Mouse (Mus musculus) heart, embryonic 11.5 days (tissue): ENCODE data around the gene Cela1. TPM values are rescaled to one million over a fixed set of nuclear protein-coding genes. Genes with fewer than 3 reads are reported as not detected.

Experiments
- ATAC-seq: fragments of 200-750 bp; cut with Nextera tagmentation; replicated peaks from 2 replicates; pipeline ENCODE4 v1.8.0; 2017; ENCODE audit warnings: moderate library complexity; ENCODE audit not compliant: insufficient number of reproducible peaks, low FRiP score, low TSS enrichment
- H3K27ac ChIP-seq: fragments of 300-500 bp; sonication (generic); 2 replicates; pipeline ENCODE4 v1.5.1; 2014; ENCODE audit warnings: mild to moderate bottlenecking, low read depth, low read length
- H3K27me3 ChIP-seq: fragments of 300-500 bp; sonication (generic); 2 replicates; pipeline ENCODE4 v1.6.1; 2014; ENCODE audit warnings: mild to moderate bottlenecking, low read length, mixed read lengths; ENCODE audit not compliant: control insufficient read depth, insufficient read depth
- H3K36me3 ChIP-seq: fragments of 300-500 bp; sonication (generic); 2 replicates; pipeline ENCODE4 v1.6.1; 2014; ENCODE audit warnings: mild to moderate bottlenecking, low read length, moderate library complexity, mixed read lengths; ENCODE audit not compliant: control insufficient read depth, insufficient read depth
- H3K4me1 ChIP-seq: fragments of 300-500 bp; sonication (generic); 2 replicates; pipeline ENCODE4 v1.6.1; 2014; ENCODE audit warnings: low read length; ENCODE audit not compliant: control insufficient read depth, insufficient read depth
- H3K4me2 ChIP-seq: fragments of 300-500 bp; sonication (generic); 2 replicates; pipeline ENCODE4 v1.6.1; 2014; ENCODE audit warnings: mild to moderate bottlenecking, moderate library complexity
- H3K4me3 ChIP-seq: fragments of 300-500 bp; sonication (generic); 2 replicates; pipeline ENCODE4 v1.5.1; 2014; ENCODE audit warnings: low read depth, low read length
- H3K9ac ChIP-seq: fragments of 300-500 bp; sonication (generic); 2 replicates; pipeline ENCODE4 v1.6.1; 2014; ENCODE audit warnings: mild to moderate bottlenecking, low read depth, low read length, moderate library complexity
- H3K9me3 ChIP-seq: fragments of 300-500 bp; sonication (generic); replicated peaks from 2 replicates; pipeline ENCODE4 v1.6.1; 2016; ENCODE audit warnings: low read length; ENCODE audit not compliant: control insufficient read depth
- WGBS: fragments of 180-500 bp; shearing (Covaris S2); extraction: QIAGEN DNeasy Blood & Tissue Kit; methylation state at CpG from one replicate; pipeline ENCODE4 v1.1.7; 2014; ENCODE audit not compliant: insufficient replicate concordance; 5-methylcytosine and 5-hydroxymethylcytosine counted together
- polyA plus RNA-seq: library from polyadenylated mRNA; unstranded; fragments of >200 nt; fragmentation: Nextera tagmentation; extraction: Ambion mirVana; gene quantifications from 2 replicates; pipeline ENCODE4 v1.2.1, GENCODE M21; 2014

Gene Cela1
- polyA plus RNA-seq, 1 experiment from 2014 or later: 1.6 TPM

GRCm38 (mm10) chr15:100635239-100635638 is 52.5 kb downstream of the Cela1 start:
- H3K27me3 ChIP-seq: peaks cover 31% of the 10 kb centered on the region
- H3K4me1 ChIP-seq: peaks cover 18% of the 10 kb centered on the region; the same call in 1 of the 2 replicates
- no peak overlapping the region for H3K9ac ChIP-seq
- peak overlapping the region; percentile 66; the same call in 1 of the 2 replicates for H3K4me3 ChIP-seq
- no peak for ATAC-seq
- H3K4me2 ChIP-seq: peak overlapping the region; percentile 96
- no peaks in the 10 kb centered on the region for H3K36me3 ChIP-seq
- no peaks in the 10 kb centered on the region for H3K9me3 ChIP-seq
- 8% methylated on average over 9 of the region's 9 CpGs for WGBS
- no peak overlapping the region for H3K27ac ChIP-seq

- Histone ChIP-seq H3K4me2 (no peak overlapping the region), H3K27me3 (peaks cover 31% of the 10 kb centered on the region), H3K9ac (no peak overlapping the region), H3K9me3 (no peaks in the 10 kb centered on the region), H3K36me3 (no peaks in the 10 kb centered on the region), H3K4me1 (peaks cover 15% of the 10 kb centered on the region), H3K4me3 (no peak overlapping the region), H3K27ac (no peak overlapping the region)
- no peak for ATAC-seq
- 72% methylated on average over 10 of the region's 10 CpGs for WGBS
These were observed 54.4 kb downstream of the Cela1 start for GRCm38 (mm10) chr15:100633341-100633740.

- H3K4me2 ChIP-seq: no peak overlapping the region
- WGBS: 57% methylated on average over 5 of the region's 5 CpGs
- H3K27ac ChIP-seq: no peak overlapping the region
- no peak overlapping the region for H3K9ac ChIP-seq
- H3K27me3 ChIP-seq: peaks cover 29% of the 10 kb centered on the region
- H3K4me1 ChIP-seq: peaks cover 21% of the 10 kb centered on the region
- no peak for ATAC-seq
- no peaks in the 10 kb centered on the region for H3K9me3 ChIP-seq
- H3K36me3 ChIP-seq: no peaks in the 10 kb centered on the region
- H3K4me3 ChIP-seq: no peak overlapping the region
These were observed 55.4 kb downstream of the Cela1 start for GRCm38 (mm10) chr15:100632323-100632722.

- WGBS: 75% methylated on average over 12 of the region's 12 CpGs
- Histone ChIP-seq H3K9ac (no peak overlapping the region), H3K27me3 (peaks cover 22% of the 10 kb centered on the region), H3K4me3 (no peak overlapping the region), H3K36me3 (no peaks in the 10 kb centered on the region), H3K4me2 (no peak overlapping the region), H3K9me3 (no peaks in the 10 kb centered on the region), H3K4me1 (peaks cover 14% of the 10 kb centered on the region), H3K27ac (no peak overlapping the region)
- ATAC-seq: no peak
These were observed 56.1 kb downstream of the Cela1 start for GRCm38 (mm10) chr15:100631454-100632170.

GRCm38 (mm10) chr15:100630126-100630525 is 57.6 kb downstream of the Cela1 start:
- Histone ChIP-seq H3K27ac (no peak overlapping the region), H3K9ac (no peak overlapping the region), H3K4me3 (no peak overlapping the region), H3K4me2 (no peak overlapping the region), H3K27me3 (peaks cover 9% of the 10 kb centered on the region), H3K36me3 (no peaks in the 10 kb centered on the region), H3K4me1 (peaks cover 7% of the 10 kb centered on the region), H3K9me3 (no peaks in the 10 kb centered on the region)
- WGBS: 72% methylated on average over 3 of the region's 3 CpGs
- ATAC-seq: no peak

GRCm38 (mm10) chr15:100628797-100629196 is 58.9 kb downstream of the Cela1 start:
- H3K4me2 ChIP-seq: no peak overlapping the region
- H3K4me3 ChIP-seq: no peak overlapping the region
- ATAC-seq: no peak
- H3K9ac ChIP-seq: no peak overlapping the region
- 45% methylated on average over 7 of the region's 7 CpGs for WGBS
- H3K4me1 ChIP-seq: peaks cover 7% of the 10 kb centered on the region
- 0 out of 2 replicates have a peak overlapping the region, but pooled peaks have one; percentile 35 for H3K27ac ChIP-seq
- H3K27me3 ChIP-seq: no peaks in the 10 kb centered on the region
- no peaks in the 10 kb centered on the region for H3K36me3 ChIP-seq
- no peaks in the 10 kb centered on the region for H3K9me3 ChIP-seq

GRCm38 (mm10) chr15:100627774-100628370 is 59.8 kb downstream of the Cela1 start:
- no peak for ATAC-seq
- Histone ChIP-seq H3K9me3 (no peaks in the 10 kb centered on the region), H3K27me3 (no peaks in the 10 kb centered on the region), H3K4me3 (no peak overlapping the region), H3K27ac (peak overlapping the region; percentile 32; the same call in 1 of the 2 replicates), H3K9ac (no peak overlapping the region), H3K36me3 (no peaks in the 10 kb centered on the region), H3K4me2 (peak overlapping the region; percentile 37), H3K4me1 (peaks cover 7% of the 10 kb centered on the region)
- WGBS: 8% methylated on average over 11 of the region's 11 CpGs

GRCm38 (mm10) chr15:100627287-100627686 is 60.4 kb downstream of the Cela1 start:
- Histone ChIP-seq H3K9me3 (no peaks in the 10 kb centered on the region), H3K27me3 (no peaks in the 10 kb centered on the region), H3K27ac (no peak overlapping the region), H3K9ac (no peak overlapping the region), H3K36me3 (no peaks in the 10 kb centered on the region), H3K4me1 (peaks cover 7% of the 10 kb centered on the region), H3K4me3 (no peak overlapping the region), H3K4me2 (peak overlapping the region; percentile 37)
- no peak for ATAC-seq
- 15% methylated on average over 10 of the region's 10 CpGs for WGBS
